Mouse (Mus musculus) limb, embryonic 14.5 days (tissue): Measurements from ENCODE around the gene Alox12. TPM values are rescaled to one million over a fixed set of nuclear protein-coding genes. Genes with fewer than 3 reads are reported as not detected.

ENCODE experiments used
- ATAC-seq: fragments of 200-750 bp; cut with Nextera tagmentation; 2 replicates; pipeline ENCODE4 v1.8.0; 2017; ENCODE audit warnings: low read depth, moderate number of reproducible peaks, moderate TSS enrichment; ENCODE audit not compliant: low FRiP score
- DNase-seq: peaks from one replicate; pipeline ENCODE4 v3.0.0-alpha.2; 2015; ENCODE audit warnings: low spot score
- H3K27ac ChIP-seq: fragments of 300-500 bp; sonication (generic); replicated peaks from 2 replicates; pipeline ENCODE4 v1.5.1; 2014; ENCODE audit warnings: low read depth, mild to moderate bottlenecking, low read length, moderate library complexity, mixed read lengths
- H3K27me3 ChIP-seq: fragments of 300-500 bp; sonication (generic); 2 replicates; pipeline ENCODE4 v1.6.1; 2014; ENCODE audit warnings: low read length, mixed read lengths; ENCODE audit not compliant: control insufficient read depth, insufficient read depth
- H3K36me3 ChIP-seq: fragments of 300-500 bp; sonication (generic); 2 replicates; pipeline ENCODE4 v1.6.1; 2014; ENCODE audit warnings: mild to moderate bottlenecking, low read length, moderate library complexity, mixed read lengths; ENCODE audit not compliant: control insufficient read depth, insufficient read depth
- H3K4me1 ChIP-seq: fragments of 300-500 bp; sonication (generic); 2 replicates; pipeline ENCODE4 v1.6.1; 2014; ENCODE audit warnings: antibody characterized with exemption, low read length, mixed read lengths; ENCODE audit not compliant: control insufficient read depth, insufficient read depth
- H3K4me2 ChIP-seq: fragments of 300-500 bp; sonication (generic); replicated peaks from 2 replicates; pipeline ENCODE4 v1.6.1; 2014; ENCODE audit warnings: low read depth, mild to moderate bottlenecking, low read length, moderate library complexity; ENCODE audit not compliant: severe bottlenecking
- H3K4me3 ChIP-seq: fragments of 300-500 bp; sonication (generic); replicated peaks from 2 replicates; pipeline ENCODE4 v1.5.1; 2014; ENCODE audit warnings: low read length
- H3K9ac ChIP-seq: fragments of 300-500 bp; sonication (generic); 2 replicates; pipeline ENCODE4 v1.6.1; 2014; ENCODE audit warnings: mild to moderate bottlenecking, low read depth, low read length, moderate library complexity; ENCODE audit not compliant: severe bottlenecking
- H3K9me3 ChIP-seq: fragments of 300-500 bp; sonication (generic); 2 replicates; pipeline ENCODE4 v1.6.1; 2016; ENCODE audit warnings: low read length; ENCODE audit not compliant: control insufficient read depth
- POLR2A ChIP-seq: fragments of 200-500 bp; IDR thresholded peaks from 2 replicates; pipeline ENCODE4 v1.8.0; 2012; ENCODE audit warnings: inconsistent platforms, mild to moderate bottlenecking, moderate library complexity, borderline replicate concordance; ENCODE audit not compliant: insufficient read depth, insufficient read length; ENCODE audit errors: extremely low read depth
- WGBS: fragments of 180-500 bp; shearing (Covaris S2); extraction: QIAGEN DNeasy Blood & Tissue Kit; methylation state at CpG from one replicate; pipeline ENCODE4 v1.1.7; 2014; 5-methylcytosine and 5-hydroxymethylcytosine counted together
- polyA plus RNA-seq, 2 experiments: library from polyadenylated mRNA; depleted of rRNA in 1 of 2; stranded (reverse) in 1 of 2; unstranded in 1 of 2; fragments of >200 nt; fragmentation: Nextera tagmentation in 1 of 2; extraction: Ambion mirVana in 1 of 2; gene quantifications; 2 replicates each; pipeline versions ENCODE4 v1.2.1 to v1.2.3; 2012 to 2014

Gene Alox12
- polyA plus RNA-seq, 2 experiments: 7.4 to 11.1 TPM

GRCm38 (mm10) chr11:70226602-70226890 is 28.6 kb downstream of the Alox12 start:
- TF ChIP-seq POLR2A: no peak
- ATAC-seq: no peak

GRCm38 (mm10) chr11:70225798-70226601 is 29.2 kb downstream of the Alox12 start:
- TF ChIP-seq POLR2A: no peak
- no peak overlapping the region for H3K27ac ChIP-seq
- H3K36me3 ChIP-seq: no peaks in the 10 kb centered on the region
- H3K9ac ChIP-seq: no peak overlapping the region
- no peak for ATAC-seq
- H3K4me1 ChIP-seq: peaks cover 22% of the 10 kb centered on the region; the same call in 1 of the 2 replicates
- peak overlapping the region; percentile 32 for H3K4me2 ChIP-seq
- H3K9me3 ChIP-seq: no peaks in the 10 kb centered on the region
- H3K27me3 ChIP-seq: peaks cover 55% of the 10 kb centered on the region
- no peak for DNase-seq
- H3K4me3 ChIP-seq: peak overlapping the region; percentile 25
- WGBS: 20% methylated on average over 27 of the region's 27 CpGs

More at GRCm38 (mm10) chr11:70226602-70226890, 28.6 kb downstream of the Alox12 start:
- Histone ChIP-seq H3K36me3 (no peaks in the 10 kb centered on the region), H3K9ac (no peak overlapping the region), H3K4me3 (peak overlapping the region; percentile 25), H3K4me2 (peak overlapping the region; percentile 32), H3K9me3 (no peaks in the 10 kb centered on the region), H3K27ac (no peak overlapping the region; the same call in 1 of the 2 replicates), H3K4me1 (peaks cover 19% of the 10 kb centered on the region; the same call in 1 of the 2 replicates), H3K27me3 (peaks cover 55% of the 10 kb centered on the region)
- no peak for DNase-seq
- WGBS: 5% methylated on average over 18 of the region's 18 CpGs

- no peaks in the 10 kb centered on the region for H3K36me3 ChIP-seq
- no peak for DNase-seq
- ATAC-seq: no peak
- H3K9ac ChIP-seq: no peak overlapping the region
- no peak overlapping the region for H3K27ac ChIP-seq
- peaks cover 31% of the 10 kb centered on the region for H3K4me1 ChIP-seq
- no peak overlapping the region for H3K4me2 ChIP-seq
- peaks cover 39% of the 10 kb centered on the region for H3K27me3 ChIP-seq
- no peaks in the 10 kb centered on the region for H3K9me3 ChIP-seq
- H3K4me3 ChIP-seq: no peak overlapping the region
- WGBS: 82% methylated on average over 9 of the region's 9 CpGs
- no peak for TF ChIP-seq POLR2A
Observed at GRCm38 (mm10) chr11:70223724-70224123, 31.4 kb downstream of the Alox12 start.

DNA sequence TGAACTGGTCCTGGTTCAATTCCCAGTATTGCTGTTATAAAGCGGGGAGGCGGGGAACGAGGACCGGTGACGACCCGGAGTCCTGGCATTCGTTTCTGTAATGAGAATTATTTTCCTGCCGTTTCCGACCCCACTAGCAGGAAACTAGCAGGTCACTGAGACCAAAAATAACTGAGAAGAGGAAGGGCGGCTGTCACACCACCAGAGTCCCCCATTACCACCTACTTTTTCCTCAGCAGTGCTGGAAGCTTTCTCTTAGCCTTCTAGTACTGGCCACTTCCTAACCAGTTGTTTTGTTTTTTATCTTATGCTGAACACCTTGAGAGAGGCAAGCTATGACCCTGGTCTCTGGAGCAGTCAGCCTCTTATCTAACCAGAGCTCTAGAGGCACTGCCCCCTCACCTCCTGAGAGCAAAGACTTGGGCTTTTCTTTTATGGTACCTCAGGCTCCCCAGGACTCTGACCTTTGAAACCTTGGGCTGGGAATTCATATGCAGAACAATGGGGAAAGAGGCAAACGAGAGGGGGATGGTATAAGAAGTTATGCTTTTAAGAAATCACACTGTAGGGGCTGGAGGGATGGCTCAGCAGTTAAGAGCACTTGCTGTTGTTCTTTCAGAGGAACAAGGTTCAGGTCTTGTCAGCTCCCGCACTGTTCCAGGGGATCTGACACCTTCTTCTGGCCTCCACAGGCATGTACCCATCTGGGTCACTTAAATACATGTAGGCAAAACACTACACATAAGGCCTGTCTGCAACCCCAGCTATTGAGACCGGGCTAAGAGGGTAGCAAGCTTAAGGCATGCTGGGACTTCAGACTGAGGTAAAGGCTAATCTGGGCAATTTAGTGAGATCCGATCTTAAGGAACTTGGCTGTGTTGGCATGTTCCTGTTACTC is 33.3 kb downstream of the Alox12 start:
- 11% methylated on average over 14 of the region's 14 CpGs for WGBS
- H3K4me1 ChIP-seq: peaks cover 29% of the 10 kb centered on the region
- no peaks in the 10 kb centered on the region for H3K9me3 ChIP-seq
- no peak for TF ChIP-seq POLR2A
- peak overlapping the region; percentile 74 for H3K4me2 ChIP-seq
- H3K27ac ChIP-seq: peak overlapping the region; percentile 69
- H3K27me3 ChIP-seq: peaks cover 24% of the 10 kb centered on the region
- no peak for DNase-seq
- peak overlapping the region; percentile 50; the same call in 1 of the 2 replicates for H3K9ac ChIP-seq
- peak overlapping the region; percentile 47 for H3K4me3 ChIP-seq
- H3K36me3 ChIP-seq: peaks cover 6% of the 10 kb centered on the region
- no peak for ATAC-seq
